8 mouse cellular contexts compared by ENCODE assay signal in the genomic region with DNA sequence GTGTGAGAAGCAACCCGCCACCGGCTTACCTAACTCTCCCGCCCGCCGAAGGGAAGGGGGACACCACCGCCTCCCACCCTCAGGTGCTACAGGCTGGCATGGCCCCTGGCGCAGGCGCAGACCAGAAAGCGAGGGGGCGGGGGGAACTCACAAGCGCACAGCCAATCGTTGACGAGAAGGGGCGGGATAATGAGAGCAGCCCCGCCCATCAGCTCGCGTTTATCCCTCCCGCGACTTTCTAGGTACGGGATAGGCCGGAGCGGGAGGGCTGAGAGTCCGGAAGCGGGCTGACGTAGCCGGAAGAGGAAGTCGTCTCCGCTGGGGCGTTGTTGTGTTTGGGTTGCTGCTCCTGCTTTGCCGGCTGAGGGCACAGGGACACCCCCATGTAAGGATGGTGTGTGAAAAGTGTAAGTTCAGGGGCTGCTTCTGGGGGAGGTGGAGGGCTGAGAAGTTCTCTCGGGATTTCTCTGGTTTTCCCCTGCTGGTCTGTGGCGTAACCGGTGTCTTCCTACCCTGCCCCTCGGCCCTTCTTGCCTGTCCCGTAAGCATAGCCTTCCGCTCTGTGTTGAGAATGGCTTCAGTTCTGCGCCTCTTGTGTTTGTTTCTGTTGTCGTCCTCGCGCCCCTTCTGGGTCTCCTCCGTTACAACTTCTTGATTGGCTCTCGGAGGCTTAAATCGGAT. TPM values are rescaled to one million over a fixed set of nuclear protein-coding genes. Genes with fewer than 3 reads are reported as not detected.
DNase-seq lines count a peak whose midpoint lies in the region; ATAC-seq lines count a peak whose summit lies in the region.

A gene (minus strand): TSS at position 138 of the 681 bp plus-strand sequence.
A gene (plus strand): TSS at position 282 of the 681 bp plus-strand sequence.

- H3K36me3 ChIP-seq in hindbrain, embryonic 16.5 days (ENCODE audit: control insufficient read depth, insufficient read depth, low read length), result no peaks in the 10 kb centered on the region; the same call in 1 of the 2 replicates
- peaks cover 18% of the 10 kb centered on the region for H3K36me3 ChIP-seq in macrophage (ENCODE audit: inconsistent target)

- H3K4me2 ChIP-seq in hindbrain, embryonic 16.5 days (ENCODE audit: low read length), result peak within 1 kb of the TSS; percentile 91

- H3K4me3 ChIP-seq in hindbrain, embryonic 16.5 days (ENCODE audit: low read length), result peak within 1 kb of the TSS; percentile 79
- H3K4me3 ChIP-seq in macrophage (ENCODE audit: inconsistent target), result peak within 1 kb of the TSS; percentile 99

- H3K4me1 ChIP-seq in hindbrain, embryonic 16.5 days (ENCODE audit: control insufficient read depth, insufficient read depth, low read depth, low read length), result peaks cover 16% of the 10 kb centered on the region

- under 1% methylated on average over 43 of the region's 43 CpGs for WGBS in hindbrain, embryonic 16.5 days
- WGBS in macrophage (ENCODE audit: missing documents), result 1% methylated on average over 43 of the region's 43 CpGs

- H3K27ac ChIP-seq in hindbrain, embryonic 16.5 days (ENCODE audit: low read depth, low read length), result peak within 1 kb of the TSS; percentile 23; the same call in 1 of the 2 replicates
- peak within 1 kb of the TSS; percentile 48 for H3K27ac ChIP-seq in macrophage

- peak; percentile 95 for DNase-seq in WW6 (ENCODE audit: low read depth, low spot score)
- peak; percentile 97 to 98 for DNase-seq in cerebellum, postnatal 4 days (ENCODE audit: low spot score in 2 of 2)
- peak; percentile 98 for DNase-seq in gastrocnemius, adult 18-20 months (ENCODE audit: low spot score)
- DNase-seq in left cerebral cortex, adult 18-20 months (ENCODE audit: low spot score in 2 of 2), result peak; percentile 97 to 98
- DNase-seq in right cerebral cortex, adult 18-20 months, result peak; percentile 98
- peak; percentile 88 for DNase-seq in urinary bladder, postnatal 10 days (ENCODE audit: low spot score)

- peak; percentile 100 for ATAC-seq in hindbrain, embryonic 16.5 days

- no peaks in the 10 kb centered on the region for H3K9me3 ChIP-seq in hindbrain, embryonic 16.5 days (ENCODE audit: control insufficient read depth, low read length)

- no peaks in the 10 kb centered on the region for H3K27me3 ChIP-seq in hindbrain, embryonic 16.5 days (replicated peaks; ENCODE audit: control insufficient read depth, insufficient read depth, low read length)

- peaks cover 31% of the 10 kb centered on the region for H3K79me2 ChIP-seq in macrophage (ENCODE audit: inconsistent target)

- H3K9ac ChIP-seq in hindbrain, embryonic 16.5 days (ENCODE audit: low read depth, low read length), result peak within 1 kb of the TSS; percentile 74

RNA-seq across cellular contexts. Expression of the first gene that starts in this region (rescaled TPM):
- 1 to 10 TPM; 1.6 to 2.7 TPM for total RNA-seq in gastrocnemius, adult 18-20 months (2021)
- 34.2 and 35.3 TPM in 2 replicates for polyA plus RNA-seq in hindbrain, embryonic 16.5 days (2015; fragmentation: Nextera tagmentation; extraction: Ambion mirVana)
- total RNA-seq in left cerebral cortex, adult 18-20 months (2021), result 10 to 100 TPM; 19.1 to 19.7 TPM
- 1 to 10 TPM in 16 of 26 experiments, under 1 TPM in 2, not detected in 8; 0.98 to 6.3 (median 3.0) TPM for total RNA-seq in macrophage (2018; cell fraction: chromatin; rRNA removed)
- total RNA-seq in macrophage (2018; cell fraction: cytosol; rRNA removed), result 10 to 100 TPM in 4 of 26 experiments, 1 to 10 TPM in 22; 4.4 to 10.5 (median 7.3) TPM
- 10 to 100 TPM in 1 of 26 experiments, 1 to 10 TPM in 25; 1.4 to 11.5 (median 4.2) TPM for total RNA-seq in macrophage (2018; cell fraction: nucleus; rRNA removed)
- 6.5 to 14.4 TPM (median 7.0 TPM) in 3 replicates for polyA plus RNA-seq in macrophage (2018)

RNA-seq across cellular contexts. Expression of the second gene that starts in this region (rescaled TPM):
- total RNA-seq in gastrocnemius, adult 18-20 months (2021), result 10 to 100 TPM; 46.6 to 47.1 TPM
- 182 and 203 TPM in 2 replicates for polyA plus RNA-seq in hindbrain, embryonic 16.5 days (2015; fragmentation: Nextera tagmentation; extraction: Ambion mirVana)
- 10 to 100 TPM; 57.7 to 68.4 TPM for total RNA-seq in left cerebral cortex, adult 18-20 months (2021)
- total RNA-seq in macrophage (2018; cell fraction: chromatin; rRNA removed), result 10 to 100 TPM in 23 of 26 experiments, 1 to 10 TPM in 3; 5.2 to 29.5 (median 17.4) TPM
- 10 to 100 TPM; 47.3 to 68.1 (median 58.9) TPM for total RNA-seq in macrophage (2018; cell fraction: cytosol; rRNA removed)
- total RNA-seq in macrophage (2018; cell fraction: nucleus; rRNA removed), result 10 to 100 TPM; 13.4 to 43.4 (median 24.1) TPM
- 57.1 to 76.7 TPM (median 72.8 TPM) in 3 replicates for polyA plus RNA-seq in macrophage (2018)

Comparison
In these comparisons a context has a peak if more than half of its experiments do, and no peak if none do; other contexts are left out.
1. Peak in every context shown above with its lines: DNase-seq, ATAC-seq, H3K4me3 ChIP-seq and H3K27ac ChIP-seq.
2. RNA of the first gene that starts in this region (total RNA-seq): 19.1 to 19.7 TPM in left cerebral cortex, adult 18-20 months; 1.6 to 2.7 TPM in gastrocnemius, adult 18-20 months; every median in the first group is over 4 times any median in the second.